Mouse (Mus musculus) heart, postnatal 0 days (tissue): ENCODE measurements at regions not wholly inside any gene's neighbourhood (a gene's known extent, or its start where the extent isn't known, plus 50 kb on each side); places are given as distances from the start of the nearest gene placed in this dataset.

Experiments
- CTCF ChIP-seq: IDR thresholded peaks from 2 replicates; pipeline ENCODE4 v1.5.1; 2016; ENCODE audit warnings: antibody characterized with exemption, control low read depth, low read depth
- EP300 ChIP-seq: IDR thresholded peaks from 2 replicates; pipeline ENCODE4 v1.6.1; 2016; ENCODE audit warnings: antibody characterized with exemption, low read depth

GRCm38 (mm10) chr1:55967869-55968268 is 562.1 kb downstream of the Plcl1 start:
- no peak for TF ChIP-seq CTCF
- no peak for TF ChIP-seq EP300
